Mouse (Mus musculus) retina, adult 2 months (tissue): Measurements from ENCODE around the gene BC051665.

Experiments used
- DNase-seq: peaks from one replicate; pipeline ENCODE4 v3.0.0-alpha.2; 2012; ENCODE audit warnings: low read depth, low spot score

The BC051665 gene

GRCm38 (mm10) chr13:60743381-60744077, 42.6 kb downstream of the BC051665 start:
- no peak for DNase-seq

DNA sequence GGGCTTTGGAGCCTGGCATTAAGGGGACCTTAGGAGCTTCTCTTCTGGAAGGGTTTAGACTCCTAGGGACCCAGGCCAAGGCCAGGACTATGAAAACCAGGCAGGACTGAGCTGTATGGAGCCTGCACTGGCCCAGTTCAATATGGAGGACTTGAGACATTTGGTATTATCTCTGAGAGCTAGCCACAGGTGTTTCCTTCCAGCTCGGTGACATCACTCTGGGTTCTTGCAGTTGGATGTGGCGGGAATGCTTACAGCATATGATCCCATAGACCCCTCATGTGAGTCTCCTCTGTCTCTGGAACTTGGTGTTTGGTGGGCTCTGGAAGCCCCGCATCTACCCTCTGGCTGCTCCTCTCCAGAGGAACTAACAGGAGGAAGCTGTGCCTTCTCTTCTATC, 43.6 kb downstream of the BC051665 start:
- no peak for DNase-seq

GRCm38 (mm10) chr13:60740248-60740647, 45.9 kb downstream of the BC051665 start:
- no peak for DNase-seq

DNA sequence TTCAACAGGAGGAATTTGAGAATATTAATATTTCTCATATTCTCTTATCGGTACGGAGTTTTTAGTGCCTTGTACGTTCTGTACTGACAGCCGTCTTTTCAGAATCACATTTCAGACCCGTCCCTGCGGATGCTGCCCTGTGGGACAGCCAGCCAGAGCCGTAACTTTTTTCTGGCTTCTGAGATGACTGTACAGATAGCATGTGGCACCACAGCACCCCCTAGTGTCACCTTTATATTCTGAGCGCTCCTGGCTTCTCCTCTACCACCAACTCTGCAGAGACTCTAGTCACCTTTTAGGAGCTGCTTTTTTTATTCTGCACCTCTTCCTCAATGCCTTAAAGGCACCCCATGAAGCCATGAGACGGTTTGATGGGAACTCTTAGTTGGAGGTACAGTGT, 47.7 kb downstream of the BC051665 start:
- peak; percentile 39 for DNase-seq

- no peak for DNase-seq
Measured at GRCm38 (mm10) chr13:60737632-60738324, 48.4 kb downstream of the BC051665 start.

- no peak for DNase-seq
Measured at GRCm38 (mm10) chr13:60736421-60737105, 49.6 kb downstream of the BC051665 start.

DNA sequence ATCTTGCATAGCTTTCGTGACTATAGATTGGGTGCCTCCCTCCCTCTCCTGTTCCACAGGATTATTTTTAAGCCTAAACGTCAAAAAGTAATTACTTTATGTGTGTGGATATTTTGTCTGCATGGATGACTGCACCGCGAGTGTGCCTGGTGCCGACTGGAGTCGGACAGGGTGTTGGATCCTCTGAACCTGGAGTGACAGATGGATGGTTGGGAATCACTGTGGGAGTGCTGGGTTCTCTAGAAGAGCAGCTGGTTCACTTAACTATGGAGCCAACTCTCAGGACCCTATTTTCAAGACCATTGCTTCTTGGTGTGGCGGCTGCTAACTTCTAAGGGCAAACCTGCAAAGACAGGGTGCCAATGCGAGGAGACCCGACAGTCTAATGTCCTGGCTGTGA, 50.9 kb downstream of the BC051665 start:
- DNase-seq = no peak
